In the genomic region with DNA sequence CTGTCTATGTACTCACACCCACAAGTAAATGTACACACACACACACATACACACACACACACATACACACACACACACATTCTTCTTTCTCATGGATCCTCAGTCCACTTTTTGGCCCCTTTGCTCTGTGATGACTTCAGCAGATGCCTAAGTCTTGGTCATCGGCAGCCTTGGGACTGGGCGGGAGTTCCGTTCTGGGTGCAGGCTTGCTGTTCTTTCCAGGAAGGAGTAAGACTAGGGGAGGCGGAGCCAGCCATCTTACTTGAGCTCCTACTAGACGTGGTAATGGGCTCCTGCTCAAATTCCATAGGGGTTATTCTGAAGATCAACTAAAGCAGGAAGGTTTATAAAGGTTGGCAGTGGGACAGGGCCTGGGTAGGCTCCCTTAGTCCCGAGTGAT, we compare ENCODE assay signal across 8 mouse cellular contexts. TPM values are rescaled to one million over a fixed set of nuclear protein-coding genes. Genes with fewer than 3 reads are reported as not detected.
DNase-seq lines count a peak whose midpoint lies in the region; ATAC-seq lines count a peak whose summit lies in the region.

No protein-coding gene starts in this region.

- no peak for DNase-seq in liver, embryonic 11.5 days (ENCODE audit: low spot score)
- no peak for DNase-seq in liver
- peak; percentile 81 to 89 for DNase-seq in heart, adult 18-20 months
- no peak for DNase-seq in midbrain, embryonic 14.5 days
- DNase-seq in cerebellum, postnatal 14 days, result no peak
- no peak for DNase-seq in layer of hippocampus, postnatal 25 days (ENCODE audit: extremely low spot score in 1 of 2, low spot score in 1 of 2)

- H3K36me3 ChIP-seq in liver, embryonic 11.5 days (ENCODE audit: control insufficient read depth, insufficient read depth, low read length), result peaks cover 13% of the 10 kb centered on the region
- peaks cover 34% of the 10 kb centered on the region for H3K36me3 ChIP-seq in kidney, embryonic 16.5 days (ENCODE audit: insufficient read depth, low read length)
- peaks cover 22% of the 10 kb centered on the region for H3K36me3 ChIP-seq in midbrain, embryonic 14.5 days (ENCODE audit: control insufficient read depth, insufficient read depth, low read length)

- no peak overlapping the region for H3K9ac ChIP-seq in liver, embryonic 11.5 days (ENCODE audit: low read depth, low read length)
- peak overlapping the region; percentile 37 for H3K9ac ChIP-seq in kidney, embryonic 16.5 days (replicated peaks; ENCODE audit: low read length)
- H3K9ac ChIP-seq in midbrain, embryonic 14.5 days (replicated peaks; ENCODE audit: low read length), result peak overlapping the region; percentile 37; the same call in 1 of the 2 replicates

- H3K27ac ChIP-seq in liver, embryonic 11.5 days (ENCODE audit: low read depth, low read length), result no peak overlapping the region
- no peak overlapping the region for H3K27ac ChIP-seq in kidney, embryonic 16.5 days (ENCODE audit: low read length)
- H3K27ac ChIP-seq in midbrain, embryonic 14.5 days (replicated peaks; ENCODE audit: low read depth, low read length), result no peak overlapping the region

- ATAC-seq in liver, embryonic 11.5 days (replicated peaks; ENCODE audit: low FRiP score), result no peak
- no peak for ATAC-seq in kidney, embryonic 16.5 days (ENCODE audit: low FRiP score, low TSS enrichment)
- ATAC-seq in midbrain, embryonic 14.5 days (ENCODE audit: low FRiP score, low TSS enrichment), result no peak
- no peak for ATAC-seq in erythroblast, adult 5-6 weeks (replicated peaks; ENCODE audit: low FRiP score, poor library complexity, severe bottlenecking)

- no peak overlapping the region for H3K4me3 ChIP-seq in liver, embryonic 11.5 days (ENCODE audit: low read depth, low read length)
- peak overlapping the region; percentile 3; the same call in 1 of the 2 replicates for H3K4me3 ChIP-seq in kidney, embryonic 16.5 days (ENCODE audit: low read length)
- H3K4me3 ChIP-seq in midbrain, embryonic 14.5 days (replicated peaks; ENCODE audit: low read depth, low read length), result no peak overlapping the region

- 63% methylated on average over 6 of the region's 6 CpGs for WGBS in liver, embryonic 11.5 days
- 38% methylated on average over 6 of the region's 6 CpGs for WGBS in kidney, embryonic 16.5 days
- WGBS in midbrain, embryonic 14.5 days, result 74% methylated on average over 6 of the region's 6 CpGs

- H3K4me1 ChIP-seq in liver, embryonic 11.5 days (replicated peaks; ENCODE audit: control insufficient read depth, insufficient read depth, low read length), result peaks cover 33% of the 10 kb centered on the region
- peaks cover 48% of the 10 kb centered on the region for H3K4me1 ChIP-seq in kidney, embryonic 16.5 days (ENCODE audit: insufficient read depth, low read length)
- peaks cover 45% of the 10 kb centered on the region for H3K4me1 ChIP-seq in midbrain, embryonic 14.5 days (ENCODE audit: control insufficient read depth, insufficient read depth, low read length)

- no peaks in the 10 kb centered on the region for H3K9me3 ChIP-seq in liver, embryonic 11.5 days (ENCODE audit: control insufficient read depth, low read length)
- H3K9me3 ChIP-seq in kidney, embryonic 16.5 days (ENCODE audit: low read length), result no peaks in the 10 kb centered on the region
- no peaks in the 10 kb centered on the region for H3K9me3 ChIP-seq in midbrain, embryonic 14.5 days (ENCODE audit: control insufficient read depth, low read length)

- H3K4me2 ChIP-seq in liver, embryonic 11.5 days, result peak overlapping the region; percentile 12; the same call in 1 of the 2 replicates
- peak overlapping the region; percentile 37 for H3K4me2 ChIP-seq in kidney, embryonic 16.5 days (replicated peaks; ENCODE audit: low read depth, low read length)
- 0 out of 2 replicates have a peak overlapping the region, but pooled peaks have one; percentile 6 for H3K4me2 ChIP-seq in midbrain, embryonic 14.5 days (ENCODE audit: low read length)

- H3K27me3 ChIP-seq in liver, embryonic 11.5 days (replicated peaks; ENCODE audit: control insufficient read depth, insufficient read depth, low read length), result no peaks in the 10 kb centered on the region
- no peaks in the 10 kb centered on the region for H3K27me3 ChIP-seq in kidney, embryonic 16.5 days (ENCODE audit: insufficient read depth, low read length)
- no peaks in the 10 kb centered on the region for H3K27me3 ChIP-seq in midbrain, embryonic 14.5 days (ENCODE audit: control insufficient read depth, insufficient read depth, low read length)

RNA-seq across cellular contexts. Expression of a gene that starts 6.1 kb away (rescaled TPM):
- polyA plus RNA-seq in liver, embryonic 11.5 days (2014; fragmentation: Nextera tagmentation; extraction: Ambion mirVana), result 28.6 and 31.4 TPM in 2 replicates
- total RNA-seq in heart, adult 18-20 months (2021), result 10 to 100 TPM; 55.3 to 58.9 TPM
- 57.5 and 59.2 TPM in 2 replicates for polyA plus RNA-seq in kidney, embryonic 16.5 days (2015; fragmentation: Nextera tagmentation; extraction: Ambion mirVana)
- polyA plus RNA-seq in midbrain, embryonic 14.5 days (2014; fragmentation: Nextera tagmentation; extraction: Ambion mirVana), result 16.1 and 21.5 TPM in 2 replicates
- not detected in 2 replicates for total RNA-seq in erythroblast, adult 5-6 weeks (2015; ENCODE audit: low replicate concordance)
- 0.42 and 0.60 TPM in 2 replicates for total RNA-seq in erythroblast, adult 5-6 weeks (2017; ENCODE audit: low replicate concordance)
- total RNA-seq in layer of hippocampus, postnatal 25 days (2021), result 10 to 100 TPM; 27.3 to 29.3 TPM

RNA-seq across cellular contexts. Expression of a gene that starts 14.1 kb away (rescaled TPM):
- polyA plus RNA-seq in liver, embryonic 11.5 days (2014; fragmentation: Nextera tagmentation; extraction: Ambion mirVana), result 62.2 and 65.3 TPM in 2 replicates
- total RNA-seq in heart, adult 18-20 months (2021), result 10 to 100 TPM; 54.3 to 58.2 TPM
- 69.5 and 72.8 TPM in 2 replicates for polyA plus RNA-seq in kidney, embryonic 16.5 days (2015; fragmentation: Nextera tagmentation; extraction: Ambion mirVana)
- polyA plus RNA-seq in midbrain, embryonic 14.5 days (2014; fragmentation: Nextera tagmentation; extraction: Ambion mirVana), result 77.8 and 92.4 TPM in 2 replicates
- total RNA-seq in erythroblast, adult 5-6 weeks (2015; ENCODE audit: low replicate concordance), result 9.2 and 14.0 TPM in 2 replicates
- total RNA-seq in erythroblast, adult 5-6 weeks (2017; ENCODE audit: low replicate concordance), result 8.0 and 11.6 TPM in 2 replicates
- 10 to 100 TPM; 43.8 to 45.0 TPM for total RNA-seq in layer of hippocampus, postnatal 25 days (2021)

RNA-seq across cellular contexts. Expression of a gene that starts 14.9 kb away (rescaled TPM):
- polyA plus RNA-seq in liver, embryonic 11.5 days (2014; fragmentation: Nextera tagmentation; extraction: Ambion mirVana), result 24.9 and 25.1 TPM in 2 replicates
- total RNA-seq in heart, adult 18-20 months (2021), result 10 to 100 TPM; 32.5 to 32.8 TPM
- 28.4 and 31.5 TPM in 2 replicates for polyA plus RNA-seq in kidney, embryonic 16.5 days (2015; fragmentation: Nextera tagmentation; extraction: Ambion mirVana)
- polyA plus RNA-seq in midbrain, embryonic 14.5 days (2014; fragmentation: Nextera tagmentation; extraction: Ambion mirVana), result 9.7 and 10.3 TPM in 2 replicates
- 0.84 and 3.5 TPM in 2 replicates for total RNA-seq in erythroblast, adult 5-6 weeks (2015; ENCODE audit: low replicate concordance)
- total RNA-seq in erythroblast, adult 5-6 weeks (2017; ENCODE audit: low replicate concordance), result 1.9 and 5.2 TPM in 2 replicates
- total RNA-seq in layer of hippocampus, postnatal 25 days (2021), result 10 to 100 TPM; 15.4 to 15.5 TPM

RNA-seq across cellular contexts. Expression of a gene that starts 25.2 kb away (rescaled TPM):
- 0.09 TPM in 1 of 2 replicates, not detected in the other for polyA plus RNA-seq in liver, embryonic 11.5 days (2014; fragmentation: Nextera tagmentation; extraction: Ambion mirVana)
- not detected for total RNA-seq in heart, adult 18-20 months (2021)
- 0.82 and 0.89 TPM in 2 replicates for polyA plus RNA-seq in kidney, embryonic 16.5 days (2015; fragmentation: Nextera tagmentation; extraction: Ambion mirVana)
- polyA plus RNA-seq in midbrain, embryonic 14.5 days (2014; fragmentation: Nextera tagmentation; extraction: Ambion mirVana), result 2.4 and 2.8 TPM in 2 replicates
- not detected in 2 replicates for total RNA-seq in erythroblast, adult 5-6 weeks (2015; ENCODE audit: low replicate concordance)
- total RNA-seq in erythroblast, adult 5-6 weeks (2017; ENCODE audit: low replicate concordance), result 0.28 TPM in 1 of 2 replicates, not detected in the other
- 1 to 10 TPM; 1.8 to 2.9 TPM for total RNA-seq in layer of hippocampus, postnatal 25 days (2021)

RNA-seq across cellular contexts. Expression of a gene that starts 27.0 kb away (rescaled TPM):
- polyA plus RNA-seq in liver, embryonic 11.5 days (2014; fragmentation: Nextera tagmentation; extraction: Ambion mirVana), result 6.3 and 6.8 TPM in 2 replicates
- total RNA-seq in heart, adult 18-20 months (2021), result 1 to 10 TPM; 7.8 to 8.9 TPM
- 25.6 and 27.4 TPM in 2 replicates for polyA plus RNA-seq in kidney, embryonic 16.5 days (2015; fragmentation: Nextera tagmentation; extraction: Ambion mirVana)
- polyA plus RNA-seq in midbrain, embryonic 14.5 days (2014; fragmentation: Nextera tagmentation; extraction: Ambion mirVana), result 71.1 and 72.7 TPM in 2 replicates
- total RNA-seq in erythroblast, adult 5-6 weeks (2015; ENCODE audit: low replicate concordance), result 9.4 and 16.7 TPM in 2 replicates
- total RNA-seq in erythroblast, adult 5-6 weeks (2017; ENCODE audit: low replicate concordance), result 3.4 and 3.8 TPM in 2 replicates
- total RNA-seq in layer of hippocampus, postnatal 25 days (2021), result 100 to 1,000 TPM in 1 of 2 experiments, 10 to 100 TPM in 1; 89.0 to 105 TPM

Comparison
In these comparisons a context has a peak if more than half of its experiments do, and no peak if none do; other contexts are left out.
1. DNase-seq: peak in heart, adult 18-20 months (2 of 2); none in liver, embryonic 11.5 days (single experiment), liver (single experiment), midbrain, embryonic 14.5 days (single experiment), cerebellum, postnatal 14 days (0 of 2) and layer of hippocampus, postnatal 25 days (0 of 2).
2. RNA of a gene that starts 6.1 kb away (total RNA-seq): 55.3 to 58.9 TPM in heart, adult 18-20 months and 27.3 to 29.3 TPM in layer of hippocampus, postnatal 25 days; 0.42 to 0.60 TPM in erythroblast, adult 5-6 weeks; every median in the first group is over 10 times any median in the second.
3. Peak in every context shown above with its lines, with median percentiles within 50 percentile points of each other: H3K4me2 ChIP-seq.